Mouse (Mus musculus): Measurements from ENCODE around the gene Zfp617. TPM values are rescaled to one million over a fixed set of nuclear protein-coding genes. Genes with fewer than 3 reads are reported as not detected.
A peak's percentile ranks its signal among the peaks of the same experiment; 100 is the strongest.
"Not testable (repeated sequence)": the region's sequence is repeated elsewhere in the genome, so short reads cannot be mapped to it uniquely, and the experiment has no call there.

The Zfp617 gene
- polyA plus RNA-seq, 1 experiment from 2014 or later, result 39.7 TPM

GRCm38 (mm10) chr8:71912286-71912685, 3.9 kb downstream of the Zfp617 start:
- DNase-seq (ENCODE audit: low spot score, missing footprints) (peak; percentile 56), ATAC-seq (ENCODE audit: low FRiP score) (no peak)
- no peak overlapping the region for H3K9ac ChIP-seq (ENCODE audit: low read length)
- no peaks in the 10 kb centered on the region for H3K9me3 ChIP-seq (ENCODE audit: control insufficient read depth, low read length)
- H3K4me1 ChIP-seq (ENCODE audit: control insufficient read depth, insufficient read depth, low read length), result no peaks in the 10 kb centered on the region
- H3K27me3 ChIP-seq (ENCODE audit: control insufficient read depth, insufficient read depth, low read length), result no peaks in the 10 kb centered on the region
- no peak overlapping the region for H3K4me2 ChIP-seq
- WGBS, result 88% methylated on average over 2 of the region's 2 CpGs
- no peak overlapping the region for H3K27ac ChIP-seq (ENCODE audit: low read depth, low read length)
- H3K36me3 ChIP-seq (ENCODE audit: control insufficient read depth, insufficient read depth, low read length), result peaks cover 14% of the 10 kb centered on the region
- H3K4me3 ChIP-seq (ENCODE audit: low read depth, low read length), result no peak overlapping the region

- Histone ChIP-seq H3K27ac (ENCODE audit: low read depth, low read length) (peak overlapping the region; percentile 94), H3K4me1 (ENCODE audit: control insufficient read depth, insufficient read depth, low read length) (no peaks in the 10 kb centered on the region), H3K27me3 (ENCODE audit: control insufficient read depth, insufficient read depth, low read length) (no peaks in the 10 kb centered on the region), H3K4me3 (ENCODE audit: low read depth, low read length) (peak overlapping the region; percentile 79), H3K9ac (ENCODE audit: low read length) (peak overlapping the region; percentile 92), H3K4me2 (peak overlapping the region; percentile 58), H3K36me3 (ENCODE audit: control insufficient read depth, insufficient read depth, low read length) (no peaks in the 10 kb centered on the region), H3K9me3 (ENCODE audit: control insufficient read depth, low read length) (no peaks in the 10 kb centered on the region)
- ATAC-seq (ENCODE audit: low FRiP score) (peak; percentile 100), DNase-seq (ENCODE audit: low spot score, missing footprints) (peak; percentile 97)
- WGBS, result under 1% methylated on average over 57 of the region's 57 CpGs
Observed at GRCm38 (mm10) chr8:71922567-71923401, 14.3 kb downstream of the Zfp617 start.

- H3K4me1 ChIP-seq (ENCODE audit: control insufficient read depth, insufficient read depth, low read length), result no peaks in the 10 kb centered on the region
- no peaks in the 10 kb centered on the region for H3K27me3 ChIP-seq (ENCODE audit: control insufficient read depth, insufficient read depth, low read length)
- DNase-seq (ENCODE audit: low spot score, missing footprints) (peak; percentile 53), ATAC-seq (ENCODE audit: low FRiP score) (no peak)
- H3K4me3 ChIP-seq (ENCODE audit: low read depth, low read length), result no peak overlapping the region
- no peak overlapping the region for H3K4me2 ChIP-seq
- no peaks in the 10 kb centered on the region for H3K9me3 ChIP-seq (ENCODE audit: control insufficient read depth, low read length)
- 97% methylated on average over 5 of the region's 5 CpGs for WGBS
- no peak overlapping the region for H3K27ac ChIP-seq (ENCODE audit: low read depth, low read length)
- no peak overlapping the region for H3K9ac ChIP-seq (ENCODE audit: low read length)
- peaks cover 13% of the 10 kb centered on the region for H3K36me3 ChIP-seq (ENCODE audit: control insufficient read depth, insufficient read depth, low read length)
Observed at GRCm38 (mm10) chr8:71925791-71926190, 17.4 kb downstream of the Zfp617 start.

GRCm38 (mm10) chr8:71926551-71926950, 18.1 kb downstream of the Zfp617 start:
- Histone ChIP-seq H3K9ac (ENCODE audit: low read length) (no peak overlapping the region), H3K9me3 (ENCODE audit: control insufficient read depth, low read length) (no peaks in the 10 kb centered on the region), H3K27me3 (ENCODE audit: control insufficient read depth, insufficient read depth, low read length) (no peaks in the 10 kb centered on the region), H3K4me2 (no peak overlapping the region), H3K36me3 (ENCODE audit: control insufficient read depth, insufficient read depth, low read length) (peaks cover 19% of the 10 kb centered on the region), H3K4me1 (ENCODE audit: control insufficient read depth, insufficient read depth, low read length) (no peaks in the 10 kb centered on the region), H3K4me3 (ENCODE audit: low read depth, low read length) (no peak overlapping the region), H3K27ac (ENCODE audit: low read depth, low read length) (no peak overlapping the region)
- WGBS, result 92% methylated on average over 3 of the region's 3 CpGs
- peak; percentile 62 for DNase-seq (ENCODE audit: low spot score, missing footprints)
- ATAC-seq (ENCODE audit: low FRiP score), result no peak

GRCm38 (mm10) chr8:71927779-71928178, 19.3 kb downstream of the Zfp617 start:
- Histone ChIP-seq H3K4me2 (no peak overlapping the region), H3K4me1 (ENCODE audit: control insufficient read depth, insufficient read depth, low read length) (no peaks in the 10 kb centered on the region), H3K4me3 (ENCODE audit: low read depth, low read length) (no peak overlapping the region), H3K36me3 (ENCODE audit: control insufficient read depth, insufficient read depth, low read length) (peaks cover 20% of the 10 kb centered on the region), H3K9ac (ENCODE audit: low read length) (no peak overlapping the region), H3K9me3 (ENCODE audit: control insufficient read depth, low read length) (no peaks in the 10 kb centered on the region), H3K27me3 (ENCODE audit: control insufficient read depth, insufficient read depth, low read length) (no peaks in the 10 kb centered on the region), H3K27ac (ENCODE audit: low read depth, low read length) (no peak overlapping the region)
- DNase-seq (ENCODE audit: low spot score, missing footprints) (no peak), ATAC-seq (ENCODE audit: low FRiP score) (no peak)

- H3K4me3 ChIP-seq (ENCODE audit: low read depth, low read length); H3K27me3 ChIP-seq (ENCODE audit: control insufficient read depth, insufficient read depth, low read length); H3K4me1 ChIP-seq (ENCODE audit: control insufficient read depth, insufficient read depth, low read length); H3K9me3 ChIP-seq (ENCODE audit: control insufficient read depth, low read length); H3K9ac ChIP-seq (ENCODE audit: low read length); H3K36me3 ChIP-seq (ENCODE audit: control insufficient read depth, insufficient read depth, low read length); ATAC-seq (ENCODE audit: low FRiP score); H3K27ac ChIP-seq (ENCODE audit: low read depth, low read length); H3K4me2 ChIP-seq: not testable (repeated sequence)
- DNase-seq (ENCODE audit: low spot score, missing footprints), result peak; percentile 23
- 89% methylated on average over 2 of the region's 2 CpGs for WGBS
Observed at GRCm38 (mm10) chr8:71938037-71938436, 29.6 kb downstream of the Zfp617 start.

GRCm38 (mm10) chr8:71940293-71941208, 32.1 kb downstream of the Zfp617 start:
- WGBS, result 84% methylated on average over 2 of the region's 2 CpGs
- H3K4me3 ChIP-seq (ENCODE audit: low read depth, low read length), result no peak overlapping the region

GRCm38 (mm10) chr8:71941776-71942175, 33.3 kb downstream of the Zfp617 start:
- no peak overlapping the region for H3K27ac ChIP-seq (ENCODE audit: low read depth, low read length)
- WGBS, result 91% methylated on average over 1 of the region's 1 CpGs
- no peaks in the 10 kb centered on the region for H3K9me3 ChIP-seq (ENCODE audit: control insufficient read depth, low read length)
- no peak overlapping the region for H3K4me3 ChIP-seq (ENCODE audit: low read depth, low read length)
- DNase-seq (ENCODE audit: low spot score, missing footprints) (peak; percentile 31), ATAC-seq (ENCODE audit: low FRiP score) (no peak)
- H3K27me3 ChIP-seq (ENCODE audit: control insufficient read depth, insufficient read depth, low read length), result no peaks in the 10 kb centered on the region
- no peak overlapping the region for H3K4me2 ChIP-seq
- H3K9ac ChIP-seq (ENCODE audit: low read length), result no peak overlapping the region
- no peaks in the 10 kb centered on the region for H3K4me1 ChIP-seq (ENCODE audit: control insufficient read depth, insufficient read depth, low read length)
- no peaks in the 10 kb centered on the region for H3K36me3 ChIP-seq (ENCODE audit: control insufficient read depth, insufficient read depth, low read length)

More at GRCm38 (mm10) chr8:71940293-71941208, 32.1 kb downstream of the Zfp617 start:
- no peak for ATAC-seq (ENCODE audit: low FRiP score)
- H3K4me2 ChIP-seq, result no peak overlapping the region
- peak; percentile 60 for DNase-seq (ENCODE audit: low spot score, missing footprints)
- H3K4me1 ChIP-seq (ENCODE audit: control insufficient read depth, insufficient read depth, low read length), result no peaks in the 10 kb centered on the region
- no peak overlapping the region for H3K9ac ChIP-seq (ENCODE audit: low read length)
- no peaks in the 10 kb centered on the region for H3K27me3 ChIP-seq (ENCODE audit: control insufficient read depth, insufficient read depth, low read length)
- no peaks in the 10 kb centered on the region for H3K36me3 ChIP-seq (ENCODE audit: control insufficient read depth, insufficient read depth, low read length)
- H3K27ac ChIP-seq (ENCODE audit: low read depth, low read length), result no peak overlapping the region
- H3K9me3 ChIP-seq (ENCODE audit: control insufficient read depth, low read length), result no peaks in the 10 kb centered on the region

- no peaks in the 10 kb centered on the region; the same call in 1 of the 2 replicates for H3K36me3 ChIP-seq (ENCODE audit: control insufficient read depth, insufficient read depth, low read length)
- H3K27me3 ChIP-seq (ENCODE audit: control insufficient read depth, insufficient read depth, low read length), result no peaks in the 10 kb centered on the region
- no peaks in the 10 kb centered on the region for H3K9me3 ChIP-seq (ENCODE audit: control insufficient read depth, low read length)
- no peak overlapping the region for H3K27ac ChIP-seq (ENCODE audit: low read depth, low read length)
- DNase-seq (ENCODE audit: low spot score, missing footprints) (peak; percentile 4), ATAC-seq (ENCODE audit: low FRiP score) (no peak)
- H3K9ac ChIP-seq (ENCODE audit: low read length), result no peak overlapping the region
- no peak overlapping the region for H3K4me3 ChIP-seq (ENCODE audit: low read depth, low read length)
- 94% methylated on average over 5 of the region's 5 CpGs for WGBS
- H3K4me2 ChIP-seq, result no peak overlapping the region
- peaks cover 3% of the 10 kb centered on the region; the same call in 1 of the 2 replicates for H3K4me1 ChIP-seq (ENCODE audit: control insufficient read depth, insufficient read depth, low read length)
Observed at GRCm38 (mm10) chr8:71948624-71949023, 40.2 kb downstream of the Zfp617 start.

All from midbrain, embryonic 11.5 days (tissue).